Mouse (Mus musculus) kidney, postnatal 0 days (tissue): ENCODE results near the gene Gxylt1. TPM values are rescaled to one million over a fixed set of nuclear protein-coding genes. Genes with fewer than 3 reads are reported as not detected.
A peak's percentile ranks its signal among the peaks of the same experiment; 100 is the strongest.
"Not testable (repeated sequence)": the region's sequence is repeated elsewhere in the genome, so short reads cannot be mapped to it uniquely, and the experiment has no call there.

ENCODE experiments used
- ATAC-seq: fragments of 200-750 bp; cut with Nextera tagmentation; replicated peaks from 2 replicates; pipeline ENCODE4 v1.8.0; 2017; ENCODE audit warnings: low read depth, moderate number of reproducible peaks, moderate TSS enrichment, moderate library complexity; ENCODE audit not compliant: low FRiP score
- DNase-seq: peaks from one replicate; pipeline ENCODE4 v3.0.0-alpha.2; 2016; ENCODE audit warnings: low spot score
- H3K27ac ChIP-seq: fragments of 300-500 bp; sonication (generic); 2 replicates; pipeline ENCODE4 v1.5.1; 2014; ENCODE audit warnings: mild to moderate bottlenecking
- H3K27me3 ChIP-seq: fragments of 300-500 bp; sonication (generic); 2 replicates; pipeline ENCODE4 v1.6.1; 2014; ENCODE audit warnings: low read length, mixed read lengths; ENCODE audit not compliant: insufficient read depth
- H3K36me3 ChIP-seq: fragments of 300-500 bp; sonication (generic); 2 replicates; pipeline ENCODE4 v1.6.1; 2014; ENCODE audit warnings: low read length, mixed read lengths; ENCODE audit not compliant: insufficient read depth
- H3K4me1 ChIP-seq: fragments of 300-500 bp; sonication (generic); replicated peaks from 2 replicates; pipeline ENCODE4 v1.6.1; 2014; ENCODE audit warnings: antibody characterized with exemption, low read length, mixed read lengths; ENCODE audit not compliant: insufficient read depth
- H3K4me2 ChIP-seq: fragments of 300-500 bp; sonication (generic); 2 replicates; pipeline ENCODE4 v1.6.1; 2014; ENCODE audit warnings: mild to moderate bottlenecking, low read length, moderate library complexity, mixed read lengths
- H3K4me3 ChIP-seq: fragments of 300-500 bp; sonication (generic); replicated peaks from 2 replicates; pipeline ENCODE4 v1.5.1; 2014; ENCODE audit warnings: low read depth, low read length
- H3K9ac ChIP-seq: fragments of 300-500 bp; sonication (generic); 2 replicates; pipeline ENCODE4 v1.6.1; 2014; ENCODE audit warnings: low read depth, low read length
- H3K9me3 ChIP-seq: fragments of 300-500 bp; sonication (generic); replicated peaks from 2 replicates; pipeline ENCODE4 v1.6.1; 2016; ENCODE audit warnings: low read length, inconsistent platforms, mixed read lengths
- CTCF ChIP-seq: IDR thresholded peaks from 2 replicates; pipeline ENCODE4 v1.5.1; 2016; ENCODE audit warnings: antibody characterized with exemption, low read depth, mild to moderate bottlenecking, moderate library complexity
- WGBS: fragments of 180-500 bp; shearing (Covaris S2); extraction: QIAGEN DNeasy Blood & Tissue Kit; methylation state at CpG from one replicate; pipeline ENCODE4 v1.1.7; 2014; 5-methylcytosine and 5-hydroxymethylcytosine counted together
- polyA plus RNA-seq: library from polyadenylated mRNA; unstranded; fragments of >200 nt; fragmentation: Nextera tagmentation; extraction: Ambion mirVana; gene quantifications from 2 replicates; pipeline ENCODE4 v1.2.1, GENCODE M21; 2015

The Gxylt1 gene
- 6.7 and 8.3 TPM in 2 replicates for polyA plus RNA-seq

- Histone ChIP-seq H3K9me3 (no peaks in the 10 kb centered on the region), H3K27ac (peak within 1 kb of the TSS; percentile 90), H3K27me3 (no peaks in the 10 kb centered on the region), H3K9ac (peak within 1 kb of the TSS; percentile 85), H3K36me3 (no peaks in the 10 kb centered on the region), H3K4me1 (peaks cover 5% of the 10 kb centered on the region), H3K4me2 (peak within 1 kb of the TSS; percentile 80), H3K4me3 (peak within 1 kb of the TSS; percentile 76)
- no peak for TF ChIP-seq CTCF
- ATAC-seq (peak; percentile 98), DNase-seq (peak; percentile 98)
- WGBS, result under 1% methylated on average over 76 of the region's 93 CpGs
Observed at GRCm38 (mm10) chr15:93274679-93275583, at the start of gene Gxylt1. Gene Gxylt1, minus strand, starts transcription at chr15:93275179.

DNA sequence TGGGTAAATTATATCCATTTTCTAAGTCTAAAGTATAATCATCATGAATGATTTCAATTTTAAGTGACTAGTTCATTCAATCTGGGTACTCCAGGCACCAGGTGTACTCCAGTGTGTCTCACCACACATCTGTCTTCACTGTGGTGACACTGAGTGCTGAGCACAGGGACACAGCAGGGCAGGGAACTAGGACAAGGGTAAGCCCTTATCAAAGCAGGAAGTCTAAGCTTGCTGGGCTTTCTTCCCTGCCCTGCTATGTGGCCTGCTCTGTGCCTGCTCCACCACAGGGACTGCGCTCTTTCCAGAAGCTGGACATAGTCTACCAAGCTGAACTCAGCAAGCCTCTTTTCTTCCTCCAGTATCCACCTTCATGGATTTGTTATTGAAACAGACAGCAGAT is 43.8 kb upstream of the Gxylt1 start:
- whole genome bisulfite sequencing, result 95% methylated on average over 1 of the region's 1 CpGs
- Histone ChIP-seq H3K4me1 (no peaks in the 10 kb centered on the region), H3K4me3 (no peak overlapping the region), H3K36me3 (0 out of 2 replicates have a peak, but pooled peaks cover 2% of the 10 kb centered on the region), H3K27ac (no peak overlapping the region), H3K9me3 (no peaks in the 10 kb centered on the region), H3K27me3 (no peaks in the 10 kb centered on the region), H3K4me2 (no peak overlapping the region), H3K9ac (no peak overlapping the region)
- no peak for DNase-seq
- TF ChIP-seq CTCF, result no peak
- no peak for ATAC-seq

GRCm38 (mm10) chr15:93310304-93310703 is 35.3 kb upstream of the Gxylt1 start:
- not testable (repeated sequence) for H3K27ac ChIP-seq, H3K27me3 ChIP-seq, ATAC-seq, H3K4me2 ChIP-seq, DNase-seq, H3K9me3 ChIP-seq, H3K4me1 ChIP-seq, H3K4me3 ChIP-seq, H3K9ac ChIP-seq, H3K36me3 ChIP-seq
- 100% methylated on average over 4 of the region's 4 CpGs for WGBS

DNA sequence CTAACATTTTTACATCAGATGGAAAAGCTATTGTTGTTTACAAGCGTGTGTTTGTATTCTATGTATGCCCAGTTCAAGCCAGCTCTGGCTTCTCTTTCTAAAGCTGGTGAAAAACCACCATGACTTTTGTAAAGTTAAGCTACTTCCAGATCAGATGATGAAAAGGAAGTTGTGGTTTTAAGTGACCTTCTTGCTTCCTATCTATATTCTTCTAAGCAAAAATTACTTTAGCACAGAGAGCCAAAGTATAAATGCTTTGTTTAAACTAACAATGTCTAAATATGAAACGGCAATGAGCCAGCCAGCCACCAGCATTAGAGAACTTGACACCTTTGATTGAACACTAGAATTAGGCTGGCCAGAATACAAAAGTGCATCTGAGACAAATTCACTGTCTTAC is 23.2 kb upstream of the Gxylt1 start:
- 81% methylated on average over 2 of the region's 2 CpGs for WGBS
- Histone ChIP-seq H3K36me3 (0 out of 2 replicates have a peak, but pooled peaks cover 2% of the 10 kb centered on the region), H3K4me2 (no peak overlapping the region), H3K9me3 (no peaks in the 10 kb centered on the region), H3K27ac (no peak overlapping the region), H3K27me3 (no peaks in the 10 kb centered on the region), H3K9ac (no peak overlapping the region), H3K4me1 (no peaks in the 10 kb centered on the region), H3K4me3 (no peak overlapping the region)
- ATAC-seq, result no peak
- no peak for TF ChIP-seq CTCF
- DNase-seq, result no peak

DNA sequence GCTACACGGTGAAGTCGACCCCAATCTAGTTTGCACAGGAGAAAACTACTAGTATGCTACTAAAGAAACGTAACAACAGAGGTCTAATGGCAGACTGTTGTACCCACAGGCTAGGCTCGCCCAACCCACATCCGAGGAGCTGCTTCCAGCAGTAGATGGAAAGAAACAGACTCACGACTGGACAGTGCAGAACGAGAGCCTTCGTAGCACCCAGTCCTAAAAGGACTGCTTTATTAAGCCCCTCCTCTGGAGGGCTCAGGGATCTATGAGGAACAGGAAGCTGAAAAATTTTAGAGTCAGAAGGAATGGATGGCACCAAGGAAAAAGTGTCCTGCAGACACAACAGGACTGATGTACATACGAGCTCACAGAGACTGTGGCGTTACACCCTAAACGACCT is 19.5 kb upstream of the Gxylt1 start:
- Histone ChIP-seq H3K9me3 (no peaks in the 10 kb centered on the region), H3K27ac (no peak overlapping the region), H3K9ac (no peak overlapping the region), H3K36me3 (0 out of 2 replicates have a peak, but pooled peaks cover 1% of the 10 kb centered on the region), H3K27me3 (no peaks in the 10 kb centered on the region), H3K4me3 (no peak overlapping the region), H3K4me2 (no peak overlapping the region), H3K4me1 (no peaks in the 10 kb centered on the region)
- ATAC-seq, result no peak
- TF ChIP-seq CTCF, result no peak
- 71% methylated on average over 11 of the region's 11 CpGs for whole genome bisulfite sequencing
- DNase-seq, result no peak

- H3K4me3 ChIP-seq, result no peak overlapping the region
- H3K9me3 ChIP-seq, result no peaks in the 10 kb centered on the region
- DNase-seq (peak; percentile 11), ATAC-seq (no peak)
- no peak overlapping the region for H3K27ac ChIP-seq
- H3K27me3 ChIP-seq, result no peaks in the 10 kb centered on the region
- TF ChIP-seq CTCF, result no peak
- 86% methylated on average over 4 of the region's 4 CpGs for WGBS
- H3K4me1 ChIP-seq, result no peaks in the 10 kb centered on the region
- H3K9ac ChIP-seq, result no peak overlapping the region
- no peaks in the 10 kb centered on the region for H3K36me3 ChIP-seq
- H3K4me2 ChIP-seq, result no peak overlapping the region
Observed at GRCm38 (mm10) chr15:93288321-93288720, 13.3 kb upstream of the Gxylt1 start.
